Mouse (Mus musculus): ENCODE measurements around the gene Mpo.

GRCm38 (mm10) chr11:87847884-87848283 lies 54.5 kb downstream of the Mpo start:
- TF ChIP-seq CTCF (IDR thresholded peaks at IDR 0.05; ENCODE audit: low read depth, low read length) (no peak), EP300 (IDR thresholded peaks at IDR 0.05; ENCODE audit: insufficient read depth, low read depth, low read length) (no peak), POLR2A (IDR thresholded peaks at IDR 0.05; ENCODE audit: insufficient read depth, low read length) (no peak)

All from ES-Bruce4 (cell line).